Mouse (Mus musculus): Measurements from ENCODE around the gene Plxnc1.

DNA sequence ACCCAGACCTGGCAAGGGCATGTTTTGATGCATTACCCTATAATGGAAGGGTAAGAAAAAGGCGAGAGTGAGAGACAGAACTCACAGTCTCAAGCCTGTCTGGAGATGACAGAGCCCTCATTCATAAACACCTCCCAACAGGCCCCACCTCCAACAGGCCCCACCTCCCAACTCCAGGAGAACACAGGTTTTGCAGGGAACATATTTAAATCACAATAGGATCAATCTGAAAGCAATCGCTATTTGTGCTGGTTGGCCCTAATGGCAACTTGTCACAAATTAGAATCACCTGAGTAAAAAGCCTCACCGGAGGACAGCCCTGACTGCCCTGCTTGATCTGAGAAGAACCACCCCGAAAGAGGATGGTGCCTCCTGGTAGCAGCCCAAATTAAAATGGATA lies 54.9 kb downstream of the Plxnc1 start:
- TF ChIP-seq POLR2A (IDR thresholded peaks at IDR 0.05; ENCODE audit: low read depth, low read length), result no peak
- no peak for TF ChIP-seq CTCF (IDR thresholded peaks at IDR 0.05; ENCODE audit: extremely low read depth, insufficient read depth, insufficient read length, insufficient replicate concordance)

Data from spleen, adult 2 months (tissue).